Mouse (Mus musculus) ES-E14 (cell line): ENCODE measurements around the gene Foxp1. TPM values are rescaled to one million over a fixed set of nuclear protein-coding genes. Genes with fewer than 3 reads are reported as not detected.

Experiments used
- DNase-seq: peaks from one replicate; pipeline ENCODE4 v3.0.0-alpha.2; 2013; ENCODE audit warnings: low read depth, low spot score
- H3K27ac ChIP-seq: 2 replicates; pipeline ENCODE4 v1.5.1; 2012; ENCODE audit warnings: low read depth, mild to moderate bottlenecking, low read length, moderate library complexity, mixed read lengths; ENCODE audit not compliant: poor library complexity, insufficient read depth, severe bottlenecking
- H3K36me3 ChIP-seq: 2 replicates; pipeline ENCODE4 v1.6.1; 2012; ENCODE audit warnings: mild to moderate bottlenecking, low read length, moderate library complexity, mixed read lengths; ENCODE audit not compliant: control insufficient read depth, poor library complexity, insufficient read depth, severe bottlenecking
- H3K4me1 ChIP-seq, 2 experiments: fragments of 150-350 bp in 1 of 2; sonication (generic) in 1 of 2; 2 replicates each; pipeline ENCODE4 v1.6.1; 2012; ENCODE audit warnings: low read length in 2 of 2, mild to moderate bottlenecking in 1 of 2, mixed read lengths in 1 of 2; ENCODE audit not compliant: control insufficient read depth in 2 of 2, insufficient read depth in 2 of 2, poor library complexity in 1 of 2
- H3K4me3 ChIP-seq, 2 experiments: fragments of 150-350 bp in 1 of 2; sonication (generic) in 1 of 2; 2 replicates each; pipeline ENCODE4 v1.5.1; 2012; ENCODE audit warnings: low read length in 2 of 2, low read depth in 1 of 2, mild to moderate bottlenecking in 1 of 2, mixed read lengths in 1 of 2; ENCODE audit not compliant: insufficient read depth in 1 of 2, poor library complexity in 1 of 2, severe bottlenecking in 1 of 2
- H3K9ac ChIP-seq: 2 replicates; pipeline ENCODE4 v1.6.1; 2012; ENCODE audit warnings: low read depth, mild to moderate bottlenecking, low read length, mixed read lengths; ENCODE audit not compliant: poor library complexity, insufficient read depth, severe bottlenecking
- H3K9me3 ChIP-seq: fragments of 150-350 bp; sonication (generic); 2 replicates; pipeline ENCODE4 v1.6.1; 2012; ENCODE audit warnings: low read depth, mild to moderate bottlenecking, low read length; ENCODE audit not compliant: control insufficient read depth, insufficient read depth
- CHD2 ChIP-seq: IDR thresholded peaks from 2 replicates; pipeline ENCODE4 v1.6.1; 2014; ENCODE audit warnings: mild to moderate bottlenecking, low read depth, low read length, inconsistent platforms
- HCFC1 ChIP-seq: IDR thresholded peaks from 2 replicates; pipeline ENCODE4 v1.6.1; 2012; ENCODE audit warnings: low read length, inconsistent platforms, borderline replicate concordance; ENCODE audit not compliant: insufficient read depth
- MAFK ChIP-seq: IDR thresholded peaks from 2 replicates; pipeline ENCODE4 v1.6.1; 2014; ENCODE audit warnings: mild to moderate bottlenecking, low read depth, low read length, inconsistent platforms; ENCODE audit not compliant: insufficient read depth
- ZC3H11A ChIP-seq: IDR thresholded peaks from 2 replicates; pipeline ENCODE4 v1.6.1; 2012; ENCODE audit warnings: low read depth, mild to moderate bottlenecking, inconsistent platforms, low read length, borderline replicate concordance
- ZNF384 ChIP-seq: IDR thresholded peaks from 2 replicates; pipeline ENCODE4 v1.6.1; 2012; ENCODE audit warnings: low read depth, low read length, inconsistent platforms
- in situ Hi-C, 2 experiments: fragments of 600-800 bp; cut with MboI; formaldehyde crosslinking; loops; one replicate each; pipeline ENCODE4 v1.15.1; 2025; ENCODE audit warnings: low sequenced_read_pairs in 2 of 2, inconsistent platforms in 1 of 2; ENCODE audit not compliant: unreplicated experiment in 2 of 2
- total RNA-seq: library from RNA; depleted of rRNA; stranded (reverse); fragments of 300-350 nt; gene quantifications from 2 replicates; pipeline ENCODE4 v1.2.3, GENCODE M21; 2012

Foxp1 gene
- total RNA-seq, 1 experiment: 70.0 TPM

- Histone ChIP-seq H3K36me3 (no peaks in the 10 kb centered on the region), H3K9ac (no peak overlapping the region), H3K9me3 (no peaks in the 10 kb centered on the region), H3K4me3 (no peak overlapping the region), H3K27ac (no peak overlapping the region), H3K4me1 (no peaks in the 10 kb centered on the region)
- no peak for TF ChIP-seq HCFC1
- TF ChIP-seq MAFK: no peak
- TF ChIP-seq ZNF384: no peak
- no peak for TF ChIP-seq ZC3H11A
- no peak for TF ChIP-seq CHD2
- in situ Hi-C loops: no loop called here
- no peak for DNase-seq
Observed at GRCm38 (mm10) chr6:99340902-99341301, 181.6 kb downstream of the Foxp1 start.

DNA sequence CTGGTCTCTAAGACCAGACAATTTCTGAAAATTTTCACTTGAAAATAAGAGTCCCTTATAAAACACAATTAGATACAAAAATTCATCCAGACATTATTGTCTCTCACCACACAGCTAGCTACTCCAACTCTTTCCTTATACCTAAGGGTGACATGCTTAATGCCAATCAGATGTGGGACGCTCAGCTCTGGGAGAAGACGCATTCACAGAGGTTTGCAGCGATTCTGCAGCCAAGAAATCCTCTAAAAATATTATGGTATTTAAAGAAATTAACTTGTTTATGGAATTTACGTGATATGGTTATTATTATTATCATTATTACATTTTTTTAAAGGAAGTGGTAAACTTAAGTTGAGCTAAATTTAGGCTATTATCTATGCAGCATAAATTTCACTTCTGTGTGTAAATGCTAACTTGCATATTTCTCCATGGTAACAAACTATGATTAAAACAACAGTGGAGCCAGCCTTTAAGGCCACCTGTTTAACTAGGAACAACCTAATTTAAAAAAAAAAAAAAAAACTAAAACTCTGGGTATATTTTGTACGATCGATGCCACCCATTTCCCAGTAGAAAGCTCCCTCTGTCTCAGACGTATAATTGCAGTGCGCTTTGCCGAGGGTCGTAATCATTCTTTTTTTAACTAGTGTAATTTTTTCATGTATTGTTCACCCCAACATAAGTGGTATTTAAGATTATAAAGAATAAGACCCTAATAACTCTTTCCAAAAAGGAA, 182.4 kb downstream of the Foxp1 start:
- no peak overlapping the region for H3K4me3 ChIP-seq
- H3K27ac ChIP-seq: no peak overlapping the region
- H3K4me1 ChIP-seq: no peaks in the 10 kb centered on the region
- H3K9ac ChIP-seq: no peak overlapping the region
- H3K36me3 ChIP-seq: no peaks in the 10 kb centered on the region
- no peak for DNase-seq
- H3K9me3 ChIP-seq: no peaks in the 10 kb centered on the region
- in situ Hi-C loops: no loop called here
- no peak for TF ChIP-seq ZNF384
- TF ChIP-seq MAFK: no peak
- no peak for TF ChIP-seq CHD2
- no peak for TF ChIP-seq ZC3H11A
- no peak for TF ChIP-seq HCFC1

- Histone ChIP-seq H3K36me3 (no peaks in the 10 kb centered on the region), H3K9ac (no peak overlapping the region), H3K9me3 (no peaks in the 10 kb centered on the region), H3K4me3 (no peak overlapping the region), H3K4me1 (no peaks in the 10 kb centered on the region), H3K27ac (no peak overlapping the region)
- in situ Hi-C loops: no loop called here
- no peak for DNase-seq
- no peak for TF ChIP-seq ZC3H11A
- TF ChIP-seq ZNF384: no peak
- TF ChIP-seq MAFK: no peak
- TF ChIP-seq CHD2: no peak
- no peak for TF ChIP-seq HCFC1
Observed at GRCm38 (mm10) chr6:99339343-99339620, 183.2 kb downstream of the Foxp1 start.

DNA sequence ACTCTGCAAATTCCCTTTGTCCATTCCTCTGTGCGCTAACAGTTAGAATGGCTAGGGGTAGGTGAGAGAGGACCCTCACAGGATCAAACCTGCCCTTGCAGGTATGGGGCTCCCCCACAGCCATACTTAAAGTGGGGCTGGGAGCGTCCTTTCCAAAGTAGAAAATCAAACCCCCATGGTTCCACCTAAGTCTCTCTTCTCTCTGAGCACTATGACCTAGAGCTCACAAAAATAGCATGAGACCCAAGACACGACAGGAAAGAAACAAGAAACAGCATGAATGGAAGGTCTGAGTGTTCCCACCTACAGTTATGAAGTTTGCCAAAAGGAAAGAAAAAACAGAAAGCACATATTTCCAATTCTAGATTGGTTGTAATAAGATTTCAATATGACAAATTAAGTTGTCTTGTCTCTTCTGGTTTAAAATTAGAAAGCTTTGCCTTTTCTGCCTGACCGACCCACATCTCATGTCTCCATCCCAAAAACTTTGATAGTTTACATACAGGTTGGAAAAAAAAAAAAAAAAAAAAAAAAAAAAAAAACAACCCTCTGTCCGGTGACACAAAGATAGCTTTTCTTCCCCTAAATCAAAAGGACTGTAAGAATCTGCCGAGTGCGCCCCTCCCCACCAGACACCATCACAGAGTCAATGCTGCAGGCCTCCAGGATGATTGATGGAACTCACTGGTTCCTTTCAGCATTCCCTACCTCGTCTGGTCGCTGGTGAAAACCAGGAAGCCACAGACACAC, 183.8 kb downstream of the Foxp1 start:
- Histone ChIP-seq H3K27ac (no peak overlapping the region), H3K4me3 (no peak overlapping the region), H3K36me3 (no peaks in the 10 kb centered on the region), H3K9me3 (no peaks in the 10 kb centered on the region), H3K4me1 (no peaks in the 10 kb centered on the region), H3K9ac (no peak overlapping the region)
- no peak for DNase-seq
- TF ChIP-seq MAFK: no peak
- TF ChIP-seq CHD2: no peak
- TF ChIP-seq ZNF384: peak; percentile 52; the same call in 1 of the 2 replicates
- TF ChIP-seq ZC3H11A: no peak
- TF ChIP-seq HCFC1: no peak
- in situ Hi-C loops: no loop called here
